Mouse (Mus musculus) lung, postnatal 0 days (tissue): ENCODE results near the gene Sstr4. TPM values are rescaled to one million over a fixed set of nuclear protein-coding genes. Genes with fewer than 3 reads are reported as not detected.

Experiments used
- ATAC-seq: fragments of 200-750 bp; cut with Nextera tagmentation; 2 replicates; pipeline ENCODE4 v1.8.0; 2017; ENCODE audit warnings: moderate library complexity
- DNase-seq: peaks from one replicate; pipeline ENCODE4 v3.0.0-alpha.2; 2016; ENCODE audit warnings: low spot score
- H3K27ac ChIP-seq: fragments of 300-500 bp; sonication (generic); 2 replicates; pipeline ENCODE4 v1.5.1; 2014; ENCODE audit warnings: antibody characterized with exemption, mild to moderate bottlenecking, low read length, mixed read lengths
- H3K27me3 ChIP-seq: fragments of 300-500 bp; sonication (generic); replicated peaks from 2 replicates; pipeline ENCODE4 v1.6.1; 2014; ENCODE audit warnings: low read length, mixed read lengths; ENCODE audit not compliant: insufficient read depth
- H3K36me3 ChIP-seq: fragments of 300-500 bp; sonication (generic); 2 replicates; pipeline ENCODE4 v1.6.1; 2014; ENCODE audit warnings: low read length, mixed read lengths; ENCODE audit not compliant: insufficient read depth
- H3K4me1 ChIP-seq: fragments of 300-500 bp; sonication (generic); 2 replicates; pipeline ENCODE4 v1.6.1; 2014; ENCODE audit warnings: antibody characterized with exemption, low read depth, low read length, mixed read lengths; ENCODE audit not compliant: insufficient read depth
- H3K4me2 ChIP-seq: fragments of 300-500 bp; sonication (generic); replicated peaks from 2 replicates; pipeline ENCODE4 v1.6.1; 2014; ENCODE audit warnings: low read depth, mild to moderate bottlenecking, low read length, moderate library complexity, mixed read lengths
- H3K4me3 ChIP-seq: fragments of 300-500 bp; sonication (generic); 2 replicates; pipeline ENCODE4 v1.5.1; 2014; ENCODE audit warnings: low read depth, low read length
- H3K9ac ChIP-seq: fragments of 300-500 bp; sonication (generic); replicated peaks from 2 replicates; pipeline ENCODE4 v1.6.1; 2014; ENCODE audit warnings: low read depth, mild to moderate bottlenecking
- H3K9me3 ChIP-seq: fragments of 300-500 bp; sonication (generic); 2 replicates; pipeline ENCODE4 v1.6.1; 2016; ENCODE audit warnings: low read length, mixed read lengths
- CTCF ChIP-seq: IDR thresholded peaks from 2 replicates; pipeline ENCODE4 v1.5.1; 2016; ENCODE audit warnings: antibody characterized with exemption, mild to moderate bottlenecking
- EP300 ChIP-seq: IDR thresholded peaks from 2 replicates; pipeline ENCODE4 v1.6.1; 2016; ENCODE audit warnings: antibody characterized with exemption, mild to moderate bottlenecking, control low read depth
- WGBS: fragments of 180-500 bp; shearing (Covaris S2); extraction: QIAGEN DNeasy Blood & Tissue Kit; methylation state at CpG from one replicate; pipeline ENCODE4 v1.1.7; 2014; 5-methylcytosine and 5-hydroxymethylcytosine counted together
- polyA plus RNA-seq: library from polyadenylated mRNA; unstranded; fragments of >200 nt; fragmentation: Nextera tagmentation; extraction: Ambion mirVana; gene quantifications from 2 replicates; pipeline ENCODE4 v1.2.1, GENCODE M21; 2015

The Sstr4 gene
- polyA plus RNA-seq, 1 experiment from 2014 or later = 0.56 TPM

GRCm38 (mm10) chr2:148357145-148357544 lies 38.0 kb upstream of the Sstr4 start:
- Histone ChIP-seq H3K9me3 (no peaks in the 10 kb centered on the region), H3K9ac (no peak overlapping the region), H3K4me1 (no peaks in the 10 kb centered on the region), H3K4me2 (no peak overlapping the region), H3K27me3 (no peaks in the 10 kb centered on the region), H3K27ac (no peak overlapping the region), H3K36me3 (no peaks in the 10 kb centered on the region), H3K4me3 (no peak overlapping the region)
- no peak for ATAC-seq
- DNase-seq = no peak
- WGBS = 80% methylated on average over 1 of the region's 1 CpGs
- TF ChIP-seq EP300 = no peak
- no peak for TF ChIP-seq CTCF

DNA sequence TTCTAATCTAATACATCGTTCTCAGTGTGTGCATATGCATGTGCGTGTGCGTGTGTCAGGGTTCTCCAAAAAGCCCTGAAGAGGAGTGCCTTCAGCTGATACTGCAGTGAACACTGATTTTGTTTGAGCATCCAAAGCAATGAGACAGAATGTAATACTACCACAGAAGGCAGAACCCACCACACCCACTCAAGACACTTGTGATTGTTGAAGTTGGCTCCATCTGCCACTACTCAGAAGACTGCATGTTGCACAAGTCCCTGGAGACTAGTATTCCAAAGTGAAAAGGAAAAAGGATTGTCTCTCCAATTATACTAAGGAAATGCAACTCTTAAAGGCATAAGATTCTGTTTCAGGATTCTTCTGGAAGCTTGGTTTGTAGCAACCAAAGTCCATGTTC lies 30.6 kb upstream of the Sstr4 start:
- ATAC-seq (no peak), DNase-seq (peak; percentile 29)
- H3K4me3 ChIP-seq = no peak overlapping the region
- H3K36me3 ChIP-seq = no peaks in the 10 kb centered on the region
- H3K4me2 ChIP-seq = no peak overlapping the region
- no peak overlapping the region for H3K27ac ChIP-seq
- H3K4me1 ChIP-seq = no peaks in the 10 kb centered on the region; the same call in 1 of the 2 replicates
- no peaks in the 10 kb centered on the region for H3K9me3 ChIP-seq
- 77% methylated on average over 3 of the region's 3 CpGs for WGBS
- TF ChIP-seq CTCF (no peak), EP300 (no peak)
- no peaks in the 10 kb centered on the region for H3K27me3 ChIP-seq
- no peak overlapping the region for H3K9ac ChIP-seq

GRCm38 (mm10) chr2:148365227-148365626 lies 29.9 kb upstream of the Sstr4 start:
- TF ChIP-seq CTCF (no peak), EP300 (peak; percentile 60)
- DNase-seq = peak; percentile 39
- Histone ChIP-seq H3K4me1 (no peaks in the 10 kb centered on the region; the same call in 1 of the 2 replicates), H3K27me3 (no peaks in the 10 kb centered on the region), H3K4me2 (no peak overlapping the region), H3K36me3 (no peaks in the 10 kb centered on the region), H3K9me3 (no peaks in the 10 kb centered on the region), H3K4me3 (no peak overlapping the region), H3K9ac (no peak overlapping the region), H3K27ac (0 out of 2 replicates have a peak overlapping the region, but pooled peaks have one; percentile 2)
- WGBS = 29% methylated on average over 1 of the region's 1 CpGs
- ATAC-seq = peak; percentile 48

GRCm38 (mm10) chr2:148371743-148372630 lies 23.2 kb upstream of the Sstr4 start:
- ATAC-seq (peak; percentile 71), DNase-seq (peak; percentile 61)
- Histone ChIP-seq H3K27ac (no peak overlapping the region), H3K36me3 (no peaks in the 10 kb centered on the region), H3K4me1 (0 out of 2 replicates have a peak, but pooled peaks cover 10% of the 10 kb centered on the region), H3K27me3 (no peaks in the 10 kb centered on the region), H3K9ac (no peak overlapping the region), H3K4me2 (no peak overlapping the region), H3K4me3 (no peak overlapping the region), H3K9me3 (no peaks in the 10 kb centered on the region)
- WGBS = 36% methylated on average over 4 of the region's 4 CpGs
- TF ChIP-seq CTCF (no peak), EP300 (0 out of 2 replicates have a peak, but pooled peaks have one; percentile 28)

DNA sequence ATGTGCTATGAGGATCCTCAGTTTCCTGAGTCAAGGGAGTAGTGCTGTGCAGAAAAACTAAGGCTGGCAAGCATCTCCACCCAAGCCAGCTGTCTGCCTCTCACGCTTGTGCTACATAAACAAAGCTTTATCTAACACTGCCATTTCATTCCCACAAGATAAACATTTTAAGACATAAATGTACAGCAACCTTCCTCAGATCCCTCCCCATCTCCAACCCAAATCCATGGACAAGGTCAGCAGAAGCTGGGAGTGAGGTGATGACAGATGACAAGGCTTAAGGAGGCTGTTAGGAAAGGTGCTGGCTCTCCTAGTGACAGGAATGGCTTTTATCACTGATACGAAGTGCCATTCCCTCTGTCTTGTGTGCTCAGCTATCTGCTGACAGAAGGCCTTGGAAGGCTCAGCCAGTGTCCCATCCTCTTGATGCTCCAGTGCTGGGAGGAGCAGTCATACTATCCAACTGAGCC lies 21.5 kb upstream of the Sstr4 start:
- peak; percentile 73 for ATAC-seq
- no peak overlapping the region for H3K4me2 ChIP-seq
- H3K4me1 ChIP-seq = 0 out of 2 replicates have a peak, but pooled peaks cover 10% of the 10 kb centered on the region
- H3K4me3 ChIP-seq = no peak overlapping the region
- peak; percentile 70 for DNase-seq
- H3K9ac ChIP-seq = no peak overlapping the region
- TF ChIP-seq CTCF = no peak
- peak; percentile 92 for TF ChIP-seq EP300
- WGBS = 20% methylated on average over 2 of the region's 2 CpGs
- H3K9me3 ChIP-seq = no peaks in the 10 kb centered on the region
- peak overlapping the region; percentile 20; the same call in 1 of the 2 replicates for H3K27ac ChIP-seq
- no peaks in the 10 kb centered on the region for H3K36me3 ChIP-seq
- H3K27me3 ChIP-seq = no peaks in the 10 kb centered on the region

- TF ChIP-seq CTCF (peak; percentile 75), EP300 (no peak)
- Histone ChIP-seq H3K9me3 (no peaks in the 10 kb centered on the region), H3K9ac (no peak overlapping the region), H3K36me3 (no peaks in the 10 kb centered on the region), H3K4me3 (no peak overlapping the region), H3K27me3 (no peaks in the 10 kb centered on the region), H3K27ac (no peak overlapping the region), H3K4me2 (no peak overlapping the region), H3K4me1 (0 out of 2 replicates have a peak, but pooled peaks cover 10% of the 10 kb centered on the region)
- WGBS = 77% methylated on average over 10 of the region's 10 CpGs
- DNase-seq (peak; percentile 46), ATAC-seq (peak; percentile 1; the same call in 1 of the 2 replicates)
These were observed 19.6 kb upstream of the Sstr4 start for GRCm38 (mm10) chr2:148375326-148376150.
